Mouse (Mus musculus): ENCODE data around the gene Fbxo45. TPM values are rescaled to one million over a fixed set of nuclear protein-coding genes. Genes with fewer than 3 reads are reported as not detected.

Fbxo45 gene
- total RNA-seq, 2 experiments from 2014 or later: 20.0 to 26.9 TPM

DNA sequence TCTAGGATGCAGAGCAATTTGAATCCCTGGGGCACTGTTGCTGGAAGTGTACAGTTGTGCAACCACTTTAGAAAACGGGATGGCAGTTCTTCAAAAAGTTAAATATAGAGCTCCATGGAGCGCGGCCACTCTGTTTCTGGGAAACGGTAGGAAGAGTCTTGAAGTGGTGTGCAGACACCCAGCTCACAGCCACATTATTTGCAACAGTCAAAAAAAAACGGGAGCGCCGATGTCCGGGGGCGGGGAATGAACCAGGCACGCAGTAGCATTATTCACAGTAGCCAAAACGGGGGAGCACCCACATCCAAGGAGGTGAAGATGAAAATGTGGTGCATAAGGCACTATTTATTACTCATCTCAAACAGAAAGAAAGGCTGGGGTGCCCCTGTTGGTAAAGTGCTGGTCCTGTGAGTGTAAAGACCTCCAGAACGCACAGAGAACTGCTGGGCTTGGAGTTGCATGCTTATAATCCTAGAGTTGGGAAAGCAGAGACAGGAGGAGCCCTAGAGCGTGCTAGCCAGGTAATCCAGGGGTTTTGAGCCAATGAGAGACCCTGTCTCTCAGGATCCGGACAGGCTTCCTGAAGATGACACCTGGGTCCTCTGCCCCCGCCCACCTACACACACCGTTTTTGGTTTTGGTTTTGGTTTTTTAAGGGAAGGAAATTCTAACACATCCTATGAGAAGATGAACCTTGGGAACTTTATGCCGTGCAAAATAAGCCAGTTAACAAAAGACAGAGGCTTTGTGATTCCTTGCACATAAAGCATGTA lies 32.0 kb downstream of the Fbxo45 start:
- ATAC-seq (replicated peaks; ENCODE audit: low FRiP score, low TSS enrichment, poor library complexity, severe bottlenecking): no peak

DNA sequence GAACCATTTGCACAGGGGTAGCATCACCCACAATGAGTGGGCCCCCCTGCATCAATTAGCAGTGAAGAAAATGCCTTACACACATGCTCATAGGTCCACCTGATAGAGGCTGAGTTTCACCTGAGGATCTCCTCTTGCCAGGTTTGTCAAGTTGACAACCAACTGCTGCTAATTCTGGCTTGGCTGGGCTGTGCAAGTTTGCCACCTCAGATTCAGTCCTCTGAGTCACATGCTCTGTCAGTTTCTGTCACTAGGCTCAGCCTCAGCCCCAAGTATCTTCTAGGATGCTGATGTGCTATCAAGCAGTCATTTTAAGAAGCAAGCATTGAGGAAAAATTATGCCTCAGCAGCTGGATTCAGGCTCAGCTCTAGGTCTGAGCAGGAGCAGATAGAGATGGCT lies 32.8 kb downstream of the Fbxo45 start:
- no peak for ATAC-seq (replicated peaks; ENCODE audit: low FRiP score, low TSS enrichment, poor library complexity, severe bottlenecking)

DNA sequence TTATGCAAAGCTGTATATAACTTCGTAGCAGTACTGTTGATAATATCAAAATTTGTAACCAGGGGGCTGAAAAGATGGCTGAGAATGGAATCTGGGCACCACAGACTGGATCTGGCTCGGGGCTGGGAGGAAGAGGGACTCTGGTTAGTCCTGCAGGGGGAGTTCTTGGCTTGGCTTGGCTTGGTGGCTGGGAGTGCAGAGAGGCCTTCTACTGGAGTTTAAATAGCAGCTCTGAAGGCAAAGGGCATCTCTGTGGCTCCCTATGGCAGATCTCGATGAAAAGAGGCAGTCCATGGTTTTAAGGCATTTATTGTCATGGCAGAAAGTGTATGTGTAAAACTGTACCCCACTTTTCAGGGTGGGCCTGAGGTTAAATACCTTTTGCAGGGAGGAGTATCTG lies 42.1 kb downstream of the Fbxo45 start:
- ATAC-seq (replicated peaks; ENCODE audit: low FRiP score, low TSS enrichment, poor library complexity, severe bottlenecking): no peak

DNA sequence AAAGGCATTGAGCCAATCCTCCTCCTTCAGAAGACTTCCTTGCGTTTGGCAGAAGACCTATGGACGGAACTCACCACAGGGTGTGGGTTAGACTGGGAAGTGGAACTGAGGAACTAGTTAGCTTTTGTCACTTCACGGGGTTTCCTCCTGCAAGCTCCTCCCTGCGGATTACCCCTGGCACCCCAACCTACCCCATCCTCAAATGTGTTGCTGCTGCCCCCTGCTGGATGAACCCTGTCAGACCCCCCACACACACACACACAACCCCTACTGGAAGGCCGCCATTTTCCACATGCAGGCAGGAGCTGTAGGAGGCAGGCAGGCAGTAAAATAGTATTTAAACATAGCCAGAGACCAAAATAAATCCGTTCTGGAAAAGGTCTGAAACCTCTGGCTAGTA lies 44.3 kb downstream of the Fbxo45 start:
- peak; percentile 92 for ATAC-seq (replicated peaks; ENCODE audit: low FRiP score, low TSS enrichment, poor library complexity, severe bottlenecking)

DNA sequence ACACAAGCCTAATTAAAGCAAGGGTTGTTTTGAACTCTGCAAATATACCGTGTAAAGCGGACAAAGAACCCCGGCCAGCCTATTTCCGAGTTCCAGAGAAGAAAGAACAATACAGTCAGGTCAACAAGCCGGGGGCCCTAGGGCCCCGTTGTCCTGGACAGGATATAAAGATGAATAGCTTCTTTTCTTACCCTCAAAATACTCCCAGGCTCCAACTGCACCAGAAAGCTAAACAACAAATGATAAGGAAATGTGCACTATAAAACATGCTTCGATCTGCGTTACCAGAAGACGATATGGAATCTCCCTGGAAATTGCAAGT lies 46.0 kb downstream of the Fbxo45 start:
- no peak for ATAC-seq (replicated peaks; ENCODE audit: low FRiP score, low TSS enrichment, poor library complexity, severe bottlenecking)

DNA sequence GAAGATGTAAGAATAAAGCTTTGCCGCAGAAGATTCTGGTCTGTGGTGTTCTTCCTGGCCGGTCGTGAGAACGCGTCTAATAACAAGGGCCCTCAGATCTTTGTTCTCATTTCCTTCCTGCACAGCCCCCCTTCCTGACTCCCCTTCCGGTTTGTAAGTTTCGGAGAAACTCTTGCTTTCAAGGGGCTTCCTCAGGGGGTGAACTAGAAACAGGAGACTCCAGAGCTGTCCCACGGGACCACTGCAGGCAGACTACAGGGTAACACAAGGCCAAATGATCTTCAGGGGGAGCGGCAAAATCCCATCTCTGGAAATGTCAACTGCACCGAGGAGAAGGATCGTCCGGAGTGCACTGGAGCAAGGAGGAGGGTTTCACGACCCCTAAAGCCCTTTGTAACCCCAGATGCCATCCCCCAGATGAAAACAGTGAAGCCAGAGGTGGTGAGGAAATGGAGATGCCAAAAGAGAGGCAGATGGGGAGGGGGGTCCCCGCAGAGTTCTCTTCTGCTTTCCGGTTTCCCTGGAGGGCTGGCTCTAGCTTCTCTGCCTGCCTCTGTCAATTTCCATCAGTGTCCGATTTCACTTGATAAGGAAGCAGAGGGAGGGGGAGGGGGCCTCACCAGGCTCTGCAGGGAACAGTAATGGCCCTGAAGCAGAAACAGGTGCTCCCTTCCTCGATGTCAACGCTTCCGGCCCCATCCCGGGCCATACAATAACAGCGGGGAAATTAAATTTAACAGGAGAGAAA lies 46.5 kb downstream of the Fbxo45 start:
- ATAC-seq (replicated peaks; ENCODE audit: low FRiP score, low TSS enrichment, poor library complexity, severe bottlenecking): peak; percentile 26; the same call in 1 of the 2 replicates

DNA sequence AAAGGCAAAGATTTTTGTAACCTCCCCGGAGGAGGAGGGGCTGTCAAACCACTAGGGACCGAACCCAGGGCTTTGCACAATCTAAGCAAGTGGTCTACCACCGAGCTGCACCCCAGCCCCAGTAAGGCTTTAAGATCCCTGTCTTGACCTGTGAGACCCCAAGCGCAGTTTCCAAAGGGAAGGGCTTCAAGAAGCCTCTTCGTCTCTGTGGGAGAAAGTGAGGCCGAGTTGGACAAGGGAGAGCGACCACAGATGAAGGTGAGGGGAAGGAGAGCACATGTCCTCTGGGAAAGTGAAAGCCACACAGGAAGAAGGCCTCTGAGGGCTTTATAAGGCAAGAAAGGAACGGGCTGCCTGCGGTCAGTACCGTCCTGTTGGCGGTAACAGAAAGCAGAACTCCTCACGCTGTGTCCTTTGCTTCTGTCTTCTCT lies 56.9 kb downstream of the Fbxo45 start:
- peak; percentile 73 for ATAC-seq (replicated peaks; ENCODE audit: low FRiP score, low TSS enrichment, poor library complexity, severe bottlenecking)

DNA sequence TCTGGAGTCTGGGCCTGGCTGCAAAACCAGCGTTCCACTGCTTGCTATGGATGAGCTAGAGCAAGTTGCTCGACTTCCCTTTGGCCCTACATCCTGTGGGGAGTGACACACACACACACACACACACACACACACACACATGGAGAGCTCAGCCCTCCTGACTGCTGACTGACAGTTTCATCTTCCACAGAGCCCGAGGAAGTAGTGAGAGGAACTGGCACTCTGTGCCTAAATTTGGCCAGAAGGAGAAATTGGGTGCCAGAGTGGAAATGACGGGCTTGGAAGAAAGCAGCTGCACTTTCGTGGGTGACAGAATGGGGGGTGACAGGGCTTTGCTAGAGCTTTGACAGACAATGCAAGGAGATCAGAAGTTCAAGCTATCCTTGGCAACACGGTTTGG lies 57.8 kb downstream of the Fbxo45 start:
- no peak for ATAC-seq (replicated peaks; ENCODE audit: low FRiP score, low TSS enrichment, poor library complexity, severe bottlenecking)

DNA sequence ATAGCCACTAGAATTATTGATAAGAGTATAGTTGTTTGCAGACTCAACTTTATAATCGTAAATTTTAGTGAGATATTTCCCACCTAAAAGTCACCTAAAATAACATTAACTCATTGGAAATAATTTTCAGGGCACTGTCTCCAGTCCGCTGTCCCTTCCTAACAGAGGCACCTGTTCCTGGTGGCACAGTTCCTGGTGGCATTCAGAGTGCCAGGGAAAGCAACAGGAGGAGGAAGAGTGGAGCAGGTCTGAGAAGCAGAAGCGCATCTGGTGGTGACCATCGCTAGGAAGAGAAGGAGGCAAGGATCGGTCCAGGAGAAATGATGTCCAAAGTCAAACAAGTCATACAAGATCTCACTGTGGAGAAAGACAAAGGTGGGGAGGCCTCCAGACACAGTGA lies 60.9 kb downstream of the Fbxo45 start:
- ATAC-seq (replicated peaks; ENCODE audit: low FRiP score, low TSS enrichment, poor library complexity, severe bottlenecking): no peak

Other genes with a start within 250 kb of the Fbxo45 start
- 17.0 and 17.2 TPM in 2 replicates for gene Senp5, start 243.9 kb downstream of the Fbxo45 start, total RNA-seq (2014; fragmentation: Nextera tagmentation)
- gene Senp5, start 243.9 kb downstream of the Fbxo45 start, total RNA-seq (2017): 14.8 and 17.6 TPM in 2 replicates
- 29.9 and 48.9 TPM in 2 replicates for gene Pak2, start 167.8 kb downstream of the Fbxo45 start, total RNA-seq (2014; fragmentation: Nextera tagmentation)
- 39.2 and 44.8 TPM in 2 replicates for gene Pak2, start 167.8 kb downstream of the Fbxo45 start, total RNA-seq (2017)
- 31.9 and 53.7 TPM in 2 replicates for gene Pigx, start 147.4 kb downstream of the Fbxo45 start, total RNA-seq (2014; fragmentation: Nextera tagmentation)
- gene Pigx, start 147.4 kb downstream of the Fbxo45 start, total RNA-seq (2017): 24.8 and 43.2 TPM in 2 replicates
- 8.0 and 11.6 TPM in 2 replicates for gene Cep19, start 147.4 kb downstream of the Fbxo45 start, total RNA-seq (2014; fragmentation: Nextera tagmentation)
- gene Cep19, start 147.4 kb downstream of the Fbxo45 start, total RNA-seq (2017): 11.7 and 19.5 TPM in 2 replicates
- 40.4 and 53.3 TPM in 2 replicates for gene Nrros, start 81.6 kb downstream of the Fbxo45 start, total RNA-seq (2014; fragmentation: Nextera tagmentation)
- gene Nrros, start 81.6 kb downstream of the Fbxo45 start, total RNA-seq (2017): 33.4 and 40.3 TPM in 2 replicates
- gene Bex6, start 67.3 kb downstream of the Fbxo45 start, total RNA-seq (2014; fragmentation: Nextera tagmentation): 0.81 TPM in 1 of 2 replicates, not detected in the other
- 3.6 TPM in 1 of 2 replicates, not detected in the other for gene Bex6, start 67.3 kb downstream of the Fbxo45 start, total RNA-seq (2017)
- gene Wdr53, start 69 bp upstream of the Fbxo45 start, total RNA-seq (2014; fragmentation: Nextera tagmentation): 11.8 and 17.1 TPM in 2 replicates
- 15.9 and 21.6 TPM in 2 replicates for gene Wdr53, start 69 bp upstream of the Fbxo45 start, total RNA-seq (2017)
- not detected in 2 replicates for gene Smco1, start 24.3 kb upstream of the Fbxo45 start, total RNA-seq (2014; fragmentation: Nextera tagmentation)
- not detected in 2 replicates for gene Smco1, start 24.3 kb upstream of the Fbxo45 start, total RNA-seq (2017)
- 23.4 and 23.8 TPM in 2 replicates for gene Rnf168, start 30.3 kb upstream of the Fbxo45 start, total RNA-seq (2014; fragmentation: Nextera tagmentation)
- gene Rnf168, start 30.3 kb upstream of the Fbxo45 start, total RNA-seq (2017): 44.0 and 60.6 TPM in 2 replicates
- gene Ubxn7, start 85.1 kb upstream of the Fbxo45 start, total RNA-seq (2014; fragmentation: Nextera tagmentation): 22.2 and 29.3 TPM in 2 replicates
- 32.3 and 32.7 TPM in 2 replicates for gene Ubxn7, start 85.1 kb upstream of the Fbxo45 start, total RNA-seq (2017)
- gene Tm4sf19, start 153.3 kb upstream of the Fbxo45 start, total RNA-seq (2014; fragmentation: Nextera tagmentation): not detected in 2 replicates
- not detected in 2 replicates for gene Tm4sf19, start 153.3 kb upstream of the Fbxo45 start, total RNA-seq (2017)
- gene Tctex1d2, start 172.5 kb upstream of the Fbxo45 start, total RNA-seq (2014; fragmentation: Nextera tagmentation): 7.1 and 11.1 TPM in 2 replicates
- gene Tctex1d2, start 172.5 kb upstream of the Fbxo45 start, total RNA-seq (2017): 14.3 and 17.2 TPM in 2 replicates
- 68.8 and 73.7 TPM in 2 replicates for gene Pcyt1a, start 183.8 kb upstream of the Fbxo45 start, total RNA-seq (2014; fragmentation: Nextera tagmentation)
- 69.0 and 78.2 TPM in 2 replicates for gene Pcyt1a, start 183.8 kb upstream of the Fbxo45 start, total RNA-seq (2017)
- 2.7 TPM in 1 of 2 replicates, not detected in the other for gene Slc51a, start 240.7 kb upstream of the Fbxo45 start, total RNA-seq (2014; fragmentation: Nextera tagmentation)
- 0.53 and 1.3 TPM in 2 replicates for gene Slc51a, start 240.7 kb upstream of the Fbxo45 start, total RNA-seq (2017)
- 1.2 TPM in 1 of 2 replicates, not detected in the other for gene Zdhhc19, start 249.1 kb upstream of the Fbxo45 start, total RNA-seq (2014; fragmentation: Nextera tagmentation)
- gene Zdhhc19, start 249.1 kb upstream of the Fbxo45 start, total RNA-seq (2017): not detected in 2 replicates

Data from megakaryocyte-erythroid progenitor cell, adult 5-6 weeks (primary cell).